Mouse (Mus musculus) adrenal gland, postnatal 36 days (tissue): ENCODE data around the gene Ddx59. TPM values are rescaled to one million over a fixed set of nuclear protein-coding genes. Genes with fewer than 3 reads are reported as not detected.

Experiments used
- DNase-seq, 2 experiments: peaks; one replicate each; pipeline ENCODE4 v3.0.0; 2021; ENCODE audit warnings: mixed read lengths in 1 of 2
- long read RNA-seq, 2 experiments: library from polyadenylated mRNA; stranded (forward); transcript quantifications; one replicate each; pipeline ENCODE4 v2.0.0; 2021; ENCODE audit warnings: borderline sequencing depth in 2 of 2
- total RNA-seq, 2 experiments: library from RNA; stranded (reverse); gene quantifications; 2 replicates each; pipeline ENCODE4 v1.2.3; 2021

The Ddx59 gene
- 10 to 100 TPM; 10.5 to 14.8 TPM for total RNA-seq
- long read RNA-seq, experiment 1, transcript Ddx59-201 (8 exons, 2,166 nt), result major isoform, 8 of 14 reads
- long read RNA-seq, experiment 1, partial matches to known transcripts, result 1 of 14 reads
- long read RNA-seq, experiment 1, other reads (novel, unspliced or antisense), result 5 of 14 reads
- long read RNA-seq, experiment 2, partial matches to known transcripts, result 0 of 4 reads
- long read RNA-seq, experiment 2, other reads (novel, unspliced or antisense), result 0 of 4 reads

GRCm38 (mm10) chr1:136414798-136415755 is at the start of gene Ddx59:
Gene Ddx59 (plus strand): TSS chr1:136415271.
- DNase-seq, result peak; percentile 97 to 98

DNA sequence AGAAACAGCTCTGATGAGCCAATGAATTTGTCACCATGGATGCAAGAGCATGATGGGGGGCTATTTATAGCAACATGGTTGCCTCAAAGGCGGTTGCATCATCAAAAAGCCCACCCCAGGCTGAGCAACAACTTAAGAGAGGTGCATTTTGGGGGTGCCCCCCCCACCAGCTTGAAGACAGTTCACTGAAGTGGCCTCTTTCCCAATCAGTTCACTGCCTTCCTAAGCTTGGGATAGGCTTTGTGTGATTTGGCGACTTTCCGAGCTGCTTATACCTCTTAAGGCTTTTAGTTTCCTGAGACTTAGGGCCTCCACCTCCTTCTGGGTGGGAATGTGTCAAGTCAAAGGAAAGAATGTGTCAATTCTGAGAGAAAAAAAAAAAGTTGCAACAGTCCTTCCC is 49.1 kb upstream of the Ddx59 start:
- no peak for DNase-seq

DNA sequence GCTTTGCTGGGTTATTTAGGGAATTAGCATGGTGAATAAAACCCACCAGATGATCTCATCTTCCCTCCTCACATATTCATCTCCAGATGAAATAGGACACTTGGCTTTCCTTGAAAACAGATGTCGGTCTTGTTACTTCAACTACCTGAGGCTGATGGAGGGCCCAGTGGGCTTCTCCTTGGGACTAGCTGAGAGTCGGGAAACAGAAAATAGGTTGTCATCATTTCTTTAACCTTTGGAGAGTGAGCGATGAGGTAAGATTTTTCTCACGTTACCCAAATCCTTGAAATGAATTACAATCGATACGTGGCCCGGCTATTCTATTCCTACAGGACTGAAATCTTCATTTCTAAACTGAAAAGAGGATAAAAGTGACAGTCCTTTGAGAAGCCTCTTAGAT is 35.8 kb upstream of the Ddx59 start:
- DNase-seq, result no peak

- DNase-seq, result no peak
Observed at GRCm38 (mm10) chr1:136380161-136380560, 34.9 kb upstream of the Ddx59 start.

GRCm38 (mm10) chr1:136380606-136381005 is 34.5 kb upstream of the Ddx59 start:
- peak in 1 of 2 experiments; percentile 40 for DNase-seq

DNA sequence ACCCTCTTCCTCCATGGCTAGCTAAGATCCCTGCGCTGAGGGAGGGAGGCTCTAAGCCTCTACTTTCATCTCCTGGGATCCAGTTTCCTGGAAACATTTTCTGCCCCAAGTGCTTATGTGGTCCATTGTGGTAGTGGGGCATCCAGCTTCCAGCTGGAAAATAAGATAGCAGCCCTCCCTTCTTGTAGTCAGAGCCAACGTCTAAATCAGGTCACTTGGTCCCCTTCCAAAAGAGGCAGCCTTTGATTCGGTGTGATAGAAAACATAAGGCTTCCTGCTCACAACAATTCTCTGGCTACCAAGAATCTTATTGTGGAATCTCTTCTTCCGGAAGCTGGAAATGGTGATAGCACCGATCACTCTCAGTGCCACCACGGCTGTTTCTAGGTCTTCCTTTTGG is 33.9 kb upstream of the Ddx59 start:
- peak; percentile 14 to 43 for DNase-seq

GRCm38 (mm10) chr1:136381583-136381982 is 33.5 kb upstream of the Ddx59 start:
- peak; percentile 10 to 37 for DNase-seq

GRCm38 (mm10) chr1:136386914-136387313 is 28.2 kb upstream of the Ddx59 start:
- DNase-seq, result peak in 1 of 2 experiments; percentile 26

- peak; percentile 18 to 28 for DNase-seq
Observed at GRCm38 (mm10) chr1:136394506-136394905, 20.6 kb upstream of the Ddx59 start.

DNA sequence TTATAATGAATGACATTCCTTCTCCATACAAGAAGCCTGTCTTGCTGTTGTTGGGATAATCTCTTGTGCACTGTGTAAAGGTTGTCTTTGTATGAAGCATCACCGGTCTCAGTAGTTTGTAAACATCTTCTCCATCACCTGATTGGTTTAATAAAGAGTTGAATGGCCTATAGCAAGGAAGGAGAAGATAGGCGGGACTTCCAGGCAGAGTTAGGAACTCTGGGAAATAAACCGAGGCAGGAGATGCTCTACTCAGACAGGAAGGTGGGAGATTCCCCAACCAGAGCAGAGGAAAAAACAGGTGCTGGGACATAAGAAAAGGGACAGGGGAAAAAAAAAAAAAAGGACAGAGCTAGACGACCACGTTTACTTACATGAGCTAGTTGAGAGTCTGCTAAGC is 20.0 kb upstream of the Ddx59 start:
- no peak for DNase-seq

DNA sequence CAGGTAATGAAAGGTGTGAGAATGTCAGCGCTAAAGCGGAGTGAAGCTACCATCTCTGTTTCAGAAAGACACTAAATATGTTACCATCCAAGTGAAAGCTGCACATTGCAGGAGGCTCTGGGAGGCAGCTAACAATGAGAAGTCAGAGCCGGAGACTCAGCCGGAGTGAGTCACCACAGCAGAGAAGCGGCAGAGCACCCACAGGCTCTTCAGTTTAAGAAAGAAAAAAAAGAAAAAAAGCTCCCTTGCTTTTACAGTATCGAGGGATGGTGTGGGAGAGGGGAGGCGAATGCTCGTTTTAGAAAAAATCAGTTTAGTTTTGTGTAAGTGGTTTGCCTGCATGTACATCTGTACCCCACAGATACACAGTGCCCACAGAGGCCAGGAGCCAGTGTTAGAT is 13.8 kb upstream of the Ddx59 start:
- DNase-seq, result peak in 1 of 2 experiments; percentile 10

GRCm38 (mm10) chr1:136409631-136410030 is 5.4 kb upstream of the Ddx59 start:
- DNase-seq, result no peak

DNA sequence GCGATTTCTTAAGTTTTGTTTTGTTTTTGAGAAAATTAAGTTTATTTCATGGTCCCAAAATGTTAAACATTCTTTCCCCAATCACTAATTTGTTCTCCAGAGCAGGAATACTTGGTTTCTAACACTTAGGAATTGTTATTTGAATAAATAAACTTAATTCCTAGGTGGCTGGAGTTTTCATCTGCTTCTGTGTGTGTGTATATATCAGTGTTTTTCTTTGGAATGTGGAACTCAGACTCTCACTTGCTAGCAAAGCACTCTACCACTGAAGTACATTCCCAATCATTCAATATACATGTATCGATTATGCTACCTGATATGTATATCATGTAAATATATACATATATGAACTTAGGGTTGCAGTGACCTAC is 670 bp downstream of the Ddx59 start:
- DNase-seq, result no peak

DNA sequence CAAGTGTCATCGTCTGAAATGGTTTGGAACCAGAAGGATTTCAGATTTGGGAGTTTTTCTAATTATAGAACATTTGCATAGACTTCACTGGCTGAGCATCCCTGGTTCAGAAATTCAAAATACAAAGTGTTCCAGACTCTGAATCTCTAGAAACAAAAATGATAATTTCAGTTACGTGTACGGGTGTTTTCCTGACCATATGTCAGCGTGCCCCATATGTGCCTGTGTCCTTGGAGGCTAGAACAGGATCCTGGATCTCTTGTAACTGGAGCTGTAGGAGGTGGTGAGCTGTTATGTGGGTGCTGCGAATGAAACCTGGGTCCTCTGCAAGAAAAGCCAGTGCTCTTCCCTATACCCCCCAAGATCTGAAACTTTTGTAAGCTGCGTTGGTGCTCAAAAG is 3.3 kb downstream of the Ddx59 start:
- no peak for DNase-seq

GRCm38 (mm10) chr1:136427166-136427969 is 12.3 kb downstream of the Ddx59 start:
- no peak for DNase-seq

GRCm38 (mm10) chr1:136428981-136429380 is 13.9 kb downstream of the Ddx59 start:
- DNase-seq, result no peak

DNA sequence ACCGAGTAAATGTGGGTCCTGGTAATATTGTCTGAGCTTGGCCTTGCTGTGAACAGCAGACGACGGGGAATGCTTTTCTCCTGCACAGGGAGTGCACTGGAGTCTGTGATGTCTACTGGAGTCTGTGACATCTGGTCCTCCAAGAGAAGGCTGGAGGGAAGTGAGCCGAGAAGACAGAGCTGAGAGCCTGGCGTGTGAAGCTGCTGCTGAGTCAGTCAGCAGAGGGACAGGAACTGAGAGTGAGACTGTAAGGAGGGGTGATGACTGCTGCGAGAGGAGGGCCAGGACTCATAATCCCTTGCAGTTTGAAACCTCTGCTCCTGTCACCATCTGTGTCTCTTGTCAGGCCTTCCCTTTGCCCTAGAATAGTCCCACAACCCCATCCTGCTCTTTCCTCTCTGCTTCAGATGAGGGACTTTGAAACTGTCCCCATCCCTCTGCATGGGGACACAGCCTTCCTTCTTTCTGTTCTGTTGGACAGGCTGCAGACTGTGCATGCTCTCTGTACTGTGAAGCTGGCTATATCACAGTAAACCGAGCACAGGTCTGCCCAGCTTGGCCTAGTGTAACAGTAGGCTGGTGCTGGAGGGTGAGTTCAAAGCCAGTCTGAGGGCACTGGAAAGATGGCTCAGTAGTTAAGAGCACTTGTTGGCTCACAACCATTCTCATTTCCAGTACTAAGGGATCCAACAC is 15.2 kb downstream of the Ddx59 start:
- DNase-seq, result no peak

DNA sequence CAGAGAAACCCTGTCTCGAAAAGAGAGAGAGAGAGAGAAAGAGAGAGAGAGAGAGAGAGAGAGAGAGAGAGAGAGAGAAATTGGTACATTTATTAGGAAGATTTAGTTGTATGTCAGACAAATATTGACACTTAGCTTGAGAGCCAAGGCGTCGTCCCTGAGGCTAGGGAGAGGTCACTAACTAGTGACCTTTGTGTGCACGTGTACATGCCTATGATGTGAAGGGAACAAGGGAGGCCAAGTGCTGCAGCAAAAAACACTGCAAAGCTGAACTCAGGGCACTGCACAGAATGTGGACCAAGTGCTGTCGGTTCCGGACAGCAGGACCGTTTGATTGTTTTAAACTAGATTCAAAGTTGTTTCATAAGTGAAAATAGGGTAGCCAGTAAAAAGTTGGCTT is 25.7 kb downstream of the Ddx59 start:
- DNase-seq, result no peak

DNA sequence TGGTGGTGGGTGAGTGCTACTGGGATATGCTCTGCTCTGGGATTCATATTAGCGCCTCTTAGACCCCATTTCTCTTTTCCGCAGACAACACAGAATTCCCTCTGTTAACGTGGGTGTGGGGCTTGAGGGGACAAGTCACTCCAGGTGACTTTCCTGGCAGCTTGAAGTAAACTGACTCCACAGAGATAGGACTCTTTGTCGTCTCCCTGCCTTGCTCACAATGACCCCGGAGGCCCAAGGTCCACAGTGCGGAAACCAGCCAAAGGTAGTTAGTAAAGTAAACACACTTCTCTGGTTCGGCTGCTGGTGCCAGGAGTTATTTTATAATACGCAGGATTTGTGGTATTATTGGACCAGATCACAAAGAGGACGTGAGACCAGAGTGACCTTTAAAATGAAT is 27.7 kb downstream of the Ddx59 start:
- no peak for DNase-seq

DNA sequence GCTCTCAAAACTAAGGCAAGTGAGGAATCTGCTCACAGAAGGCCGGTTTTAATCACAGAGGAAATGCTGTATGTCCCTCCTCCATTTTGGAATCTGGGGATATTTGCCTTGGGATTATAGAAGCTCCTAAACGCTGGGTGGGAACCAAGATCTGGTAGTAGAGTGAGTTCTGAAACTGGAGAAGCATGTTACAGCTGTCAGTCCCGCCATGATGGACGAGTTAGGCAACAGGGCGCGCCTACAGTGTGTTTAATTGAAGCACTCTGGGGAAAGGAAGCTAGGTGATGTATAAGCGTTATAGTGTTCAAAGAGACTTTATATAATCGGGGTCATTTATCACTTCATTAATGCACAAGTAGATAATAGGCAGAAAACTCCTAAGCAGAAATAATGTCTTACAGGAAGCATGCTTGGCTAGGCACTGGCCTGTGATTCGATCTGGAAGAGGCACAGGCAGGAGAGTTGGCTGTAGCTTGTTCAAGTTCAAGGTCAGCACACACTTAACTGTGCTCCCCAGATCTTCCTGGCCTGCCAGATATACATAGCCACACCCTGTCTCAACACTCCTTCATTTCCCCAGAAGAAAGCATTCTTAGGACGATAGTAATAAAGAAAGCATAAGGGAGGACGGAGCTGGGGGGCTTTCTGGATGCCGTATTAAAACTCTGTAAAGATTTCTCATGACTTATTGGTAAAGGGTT is 29.6 kb downstream of the Ddx59 start:
- no peak for DNase-seq

- no peak for DNase-seq
Observed at GRCm38 (mm10) chr1:136446933-136447332, 31.9 kb downstream of the Ddx59 start.
